Mouse (Mus musculus) layer of hippocampus, adult 2 months (tissue): ENCODE data around the gene Thada. TPM values are rescaled to one million over a fixed set of nuclear protein-coding genes. Genes with fewer than 3 reads are reported as not detected.

ENCODE experiments used
- DNase-seq, 2 experiments: peaks; one replicate each; pipeline ENCODE4 v3.0.0; 2022; ENCODE audit warnings: low spot score in 2 of 2
- H3K27ac ChIP-seq: fragments of 200-600 bp; 2 replicates; pipeline ENCODE4 v1.8.1; 2022
- H3K4me3 ChIP-seq: fragments of 200-600 bp; 2 replicates; pipeline ENCODE4 v1.8.1; 2022; ENCODE audit warnings: mild to moderate bottlenecking
- CTCF ChIP-seq: fragments of 200-600 bp; conservative IDR thresholded peaks from 2 replicates; pipeline ENCODE4 v1.8.1; 2022; ENCODE audit warnings: antibody characterized with exemption, mild to moderate bottlenecking, moderate library complexity
- total RNA-seq, 2 experiments: library from RNA; stranded (reverse); gene quantifications; 2 replicates each; pipeline ENCODE4 v1.2.3; 2021

Thada gene
- total RNA-seq, 2 experiments from 2014 or later, result 14.8 to 17.3 TPM

GRCm38 (mm10) chr17:84207611-84208010, 258.4 kb downstream of the Thada start:
- no peak overlapping the region for H3K27ac ChIP-seq
- no peak overlapping the region for H3K4me3 ChIP-seq
- no peak for DNase-seq
- TF ChIP-seq CTCF, result no peak

- H3K27ac ChIP-seq, result no peak overlapping the region
- no peak overlapping the region for H3K4me3 ChIP-seq
- DNase-seq, result no peak
- TF ChIP-seq CTCF, result no peak
Observed at GRCm38 (mm10) chr17:84206239-84206638, 259.8 kb downstream of the Thada start.

GRCm38 (mm10) chr17:84204962-84205361, 261.0 kb downstream of the Thada start:
- no peak for DNase-seq
- Histone ChIP-seq H3K27ac (no peak overlapping the region), H3K4me3 (no peak overlapping the region)
- no peak for TF ChIP-seq CTCF

GRCm38 (mm10) chr17:84203340-84203739, 262.7 kb downstream of the Thada start:
- no peak for DNase-seq
- TF ChIP-seq CTCF, result no peak
- H3K4me3 ChIP-seq, result no peak overlapping the region
- no peak overlapping the region for H3K27ac ChIP-seq

- DNase-seq, result no peak
- TF ChIP-seq CTCF, result no peak
- Histone ChIP-seq H3K27ac (no peak overlapping the region), H3K4me3 (no peak overlapping the region)
Observed at GRCm38 (mm10) chr17:84201183-84201582, 264.8 kb downstream of the Thada start.

- DNase-seq, result no peak
- TF ChIP-seq CTCF, result no peak
- Histone ChIP-seq H3K4me3 (no peak overlapping the region), H3K27ac (no peak overlapping the region)
Observed at GRCm38 (mm10) chr17:84197912-84198344, 268.1 kb downstream of the Thada start.

GRCm38 (mm10) chr17:84196329-84196728, 269.7 kb downstream of the Thada start:
- DNase-seq, result no peak
- no peak overlapping the region for H3K27ac ChIP-seq
- H3K4me3 ChIP-seq, result no peak overlapping the region
- TF ChIP-seq CTCF, result no peak

GRCm38 (mm10) chr17:84195835-84196234, 270.2 kb downstream of the Thada start:
- no peak overlapping the region for H3K4me3 ChIP-seq
- no peak for DNase-seq
- H3K27ac ChIP-seq, result no peak overlapping the region
- TF ChIP-seq CTCF, result no peak

GRCm38 (mm10) chr17:84195003-84195395, 271.0 kb downstream of the Thada start:
- DNase-seq, result no peak
- Histone ChIP-seq H3K4me3 (no peak overlapping the region), H3K27ac (no peak overlapping the region)
- TF ChIP-seq CTCF, result no peak

GRCm38 (mm10) chr17:84194282-84195002, 271.6 kb downstream of the Thada start:
- H3K4me3 ChIP-seq, result no peak overlapping the region
- no peak for TF ChIP-seq CTCF
- H3K27ac ChIP-seq, result no peak overlapping the region
- DNase-seq, result no peak

GRCm38 (mm10) chr17:84193411-84193810, 272.6 kb downstream of the Thada start:
- DNase-seq, result no peak
- Histone ChIP-seq H3K27ac (no peak overlapping the region), H3K4me3 (no peak overlapping the region)
- TF ChIP-seq CTCF, result no peak

GRCm38 (mm10) chr17:84191946-84192345, 274.1 kb downstream of the Thada start:
- Histone ChIP-seq H3K27ac (no peak overlapping the region), H3K4me3 (no peak overlapping the region)
- TF ChIP-seq CTCF, result no peak
- no peak for DNase-seq

- peak in 1 of 2 experiments; percentile 82 for DNase-seq
- peak; percentile 97 for TF ChIP-seq CTCF
- Histone ChIP-seq H3K27ac (no peak overlapping the region), H3K4me3 (no peak overlapping the region)
Observed at GRCm38 (mm10) chr17:84190885-84191284, 275.1 kb downstream of the Thada start.

GRCm38 (mm10) chr17:84189127-84189854, 276.7 kb downstream of the Thada start:
- H3K4me3 ChIP-seq, result no peak overlapping the region
- TF ChIP-seq CTCF, result no peak

More at GRCm38 (mm10) chr17:84189127-84189854, 276.7 kb downstream of the Thada start:
- peak overlapping the region; percentile 94 for H3K27ac ChIP-seq
- DNase-seq, result no peak
